Mouse (Mus musculus) c-Kit-positive CD71-positive TER-119-negative erythroid progenitor cells, embryonic 14.5 days (primary cell): ENCODE measurements around the gene Clpsl2.

Experiments used
- DNase-seq: peaks from one replicate; pipeline ENCODE4 v3.0.0-alpha.2; 2013; ENCODE audit warnings: low read depth

Clpsl2 gene

DNA sequence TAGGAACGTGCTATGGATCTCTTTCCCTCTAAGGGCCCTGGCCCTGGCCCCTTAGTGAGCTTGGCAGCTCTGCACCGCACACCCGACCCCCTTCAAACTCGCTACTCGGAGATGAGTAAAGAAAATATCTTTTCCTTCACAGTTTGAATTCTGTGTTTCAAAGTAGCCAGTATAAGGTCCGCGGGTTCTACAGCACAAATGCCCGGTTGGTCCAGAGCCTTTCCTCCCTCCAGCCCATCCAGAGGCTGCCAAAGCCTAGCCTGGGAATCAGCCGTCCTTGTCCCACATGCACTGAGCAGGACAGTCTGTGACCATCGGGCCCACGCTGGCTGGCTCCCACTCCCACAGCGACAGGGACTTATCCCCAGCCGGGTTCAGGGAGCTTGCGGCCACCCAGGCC, at the start of gene Clpsl2:
Clpsl2 (plus strand) TSS at position 301 of the 400 bp plus-strand sequence.
- DNase-seq: no peak

- no peak for DNase-seq
Observed at GRCm38 (mm10) chr17:28500465-28500864, 48.7 kb upstream of the Clpsl2 start.

DNA sequence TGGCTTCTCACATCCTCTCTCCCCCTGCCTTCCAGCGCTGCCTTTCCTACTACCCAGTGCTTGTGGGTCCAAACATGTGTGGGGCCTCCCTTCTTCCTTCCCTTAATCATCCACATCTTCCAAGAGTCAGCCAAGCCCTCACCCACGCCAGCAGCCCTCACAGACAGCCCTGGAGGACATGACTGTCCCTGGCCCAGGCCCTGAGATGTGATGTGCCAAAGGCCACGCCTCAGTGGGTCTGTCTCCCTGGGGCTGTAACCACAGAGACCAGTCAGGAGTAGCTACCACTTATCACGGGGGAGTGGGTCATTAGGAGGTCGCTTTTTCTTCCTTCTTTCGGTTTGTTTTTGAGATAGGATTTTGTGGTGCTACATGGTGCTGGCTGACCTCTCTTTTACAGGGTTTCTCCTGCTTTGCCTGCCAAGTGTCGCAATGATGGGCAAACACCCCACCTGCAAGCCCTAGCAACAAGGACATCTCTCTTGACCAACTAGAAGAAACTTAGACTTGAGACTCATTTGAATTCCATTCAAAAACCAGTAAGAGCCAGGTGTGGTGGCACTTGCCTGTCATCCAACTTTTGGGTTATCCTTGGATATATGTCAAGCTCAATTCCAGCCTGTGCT, 46.9 kb upstream of the Clpsl2 start:
- DNase-seq: no peak

DNA sequence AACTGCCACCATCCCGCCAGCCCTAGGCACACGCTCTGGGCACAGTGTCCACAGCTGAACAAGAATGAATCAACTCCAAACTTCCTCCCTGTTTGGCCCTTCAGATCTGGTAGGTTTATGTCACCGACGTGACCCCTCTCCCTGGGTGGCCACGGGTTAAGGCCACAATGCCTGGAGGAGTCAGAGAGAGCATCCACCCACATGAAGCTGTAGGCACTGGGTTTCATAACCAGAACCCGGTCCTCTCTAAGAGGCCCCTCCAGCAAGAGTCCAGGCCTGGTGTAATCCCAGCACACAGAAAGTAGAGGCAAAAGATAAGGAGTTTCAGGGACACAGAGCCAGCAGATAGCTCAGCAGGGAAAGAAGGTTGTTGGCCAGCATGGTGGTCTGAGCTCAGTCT, 45.0 kb upstream of the Clpsl2 start:
- DNase-seq: no peak

DNA sequence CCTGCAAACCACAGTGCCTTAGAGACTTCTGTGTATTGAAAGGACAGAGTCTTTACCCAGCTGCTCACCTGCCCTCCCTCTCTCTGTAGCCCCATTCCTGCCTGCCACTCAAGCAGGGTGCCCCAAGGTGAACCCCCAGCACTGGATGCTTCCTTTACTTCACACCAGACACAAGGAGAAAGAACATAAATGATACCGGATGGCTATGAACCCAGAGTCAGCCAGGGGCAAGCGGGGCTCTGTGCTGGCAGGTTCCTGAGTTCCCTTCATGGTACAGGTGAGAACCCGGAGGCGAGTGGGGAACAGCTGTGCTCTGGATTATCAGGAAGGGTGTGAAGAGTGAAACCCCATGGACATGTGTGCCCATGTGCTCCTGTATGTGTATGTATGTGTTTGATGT, 43.6 kb upstream of the Clpsl2 start:
- DNase-seq: no peak

GRCm38 (mm10) chr17:28506895-28507294, 42.3 kb upstream of the Clpsl2 start:
- DNase-seq: no peak

DNA sequence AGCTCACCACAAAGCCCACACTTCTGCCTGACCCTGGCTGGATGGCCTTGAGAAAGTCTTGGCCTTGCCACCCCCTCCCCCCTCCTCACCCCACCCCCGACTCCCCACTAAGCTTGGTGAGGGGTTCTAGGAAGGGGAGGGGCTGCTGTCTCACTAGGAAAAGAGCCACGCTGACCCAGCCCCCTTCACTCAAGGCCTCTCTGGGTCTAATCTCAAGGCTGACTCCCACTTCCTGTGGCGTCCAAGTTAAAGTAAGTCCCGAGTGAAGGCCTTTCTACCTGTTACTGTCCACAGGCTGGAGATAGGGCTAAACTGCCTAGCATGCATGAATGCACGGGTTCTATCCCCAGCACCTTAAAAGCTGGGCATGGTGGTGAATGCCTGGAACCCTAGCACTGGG, 41.7 kb upstream of the Clpsl2 start:
- DNase-seq: no peak

DNA sequence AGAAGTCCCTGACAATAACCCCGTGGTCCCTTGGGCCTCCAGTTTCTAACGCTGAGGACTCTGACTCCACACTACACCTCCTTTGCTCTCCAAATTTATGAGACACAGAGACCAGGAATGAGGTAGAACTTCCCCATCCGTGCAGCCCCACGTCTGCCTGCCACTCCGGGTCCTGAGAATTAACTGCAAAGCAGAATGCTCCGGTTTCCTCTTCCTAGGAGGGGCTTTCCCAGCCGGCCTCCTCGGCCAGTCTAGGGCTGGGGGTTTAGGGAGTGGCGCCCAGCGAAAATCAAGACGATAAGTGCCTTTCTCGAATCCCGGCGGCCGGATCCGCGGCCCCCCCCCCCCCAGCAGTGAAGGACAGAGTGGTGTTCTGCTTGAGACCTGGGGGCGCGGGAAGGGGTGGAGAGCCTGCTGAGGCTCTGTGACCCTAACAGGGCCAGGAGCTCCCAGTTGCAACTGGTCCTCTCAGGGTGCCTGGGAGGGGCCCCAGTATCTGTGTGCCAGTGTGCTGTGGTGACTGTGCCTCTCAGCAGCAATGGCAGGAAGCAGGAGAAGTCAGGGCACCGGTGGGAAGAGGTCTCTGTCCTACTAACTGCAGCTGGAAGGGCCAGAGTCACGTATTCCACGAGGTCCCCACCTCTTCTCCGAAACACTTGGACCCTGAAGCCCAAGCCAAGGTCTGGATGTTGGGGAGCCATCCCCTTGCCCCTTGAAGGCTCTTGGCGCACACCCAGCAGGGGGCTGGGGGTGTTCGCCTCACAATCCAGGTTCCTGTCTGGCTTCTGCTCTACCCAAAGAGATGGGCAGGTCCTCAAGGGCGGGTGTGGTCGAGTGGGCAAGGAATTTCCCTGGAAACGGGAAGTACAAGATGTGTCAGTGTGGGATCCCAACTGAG, 38.5 kb upstream of the Clpsl2 start:
- DNase-seq: no peak

GRCm38 (mm10) chr17:28511616-28512541, 37.3 kb upstream of the Clpsl2 start:
- DNase-seq: no peak

- DNase-seq: no peak
Observed at GRCm38 (mm10) chr17:28512696-28513095, 36.5 kb upstream of the Clpsl2 start.

- DNase-seq: no peak
Observed at GRCm38 (mm10) chr17:28513337-28513736, 35.9 kb upstream of the Clpsl2 start.

DNA sequence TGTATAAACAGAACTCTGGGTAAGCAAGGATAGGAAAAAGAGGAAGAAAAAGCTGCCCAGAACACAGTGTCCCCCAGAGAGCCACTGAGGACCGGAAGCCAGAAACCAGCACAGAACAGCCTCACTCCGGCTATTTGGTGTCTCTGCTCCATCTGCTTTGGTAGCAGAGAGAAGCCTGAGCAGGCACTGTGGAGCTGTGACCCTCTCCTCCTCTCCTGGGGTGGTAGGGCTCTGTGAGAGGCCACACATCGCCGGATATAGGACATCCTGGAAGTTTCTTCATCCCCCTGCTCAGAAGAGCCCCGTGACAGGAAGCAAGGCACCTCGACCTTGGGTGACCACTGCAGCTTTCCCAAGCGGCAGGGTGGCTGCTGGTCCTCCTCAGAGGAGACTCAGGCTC, 35.4 kb upstream of the Clpsl2 start:
- no peak for DNase-seq

GRCm38 (mm10) chr17:28514555-28514954, 34.7 kb upstream of the Clpsl2 start:
- DNase-seq: no peak

GRCm38 (mm10) chr17:28515431-28516341, 33.5 kb upstream of the Clpsl2 start:
- DNase-seq: no peak

GRCm38 (mm10) chr17:28516881-28517280, 32.3 kb upstream of the Clpsl2 start:
- no peak for DNase-seq

DNA sequence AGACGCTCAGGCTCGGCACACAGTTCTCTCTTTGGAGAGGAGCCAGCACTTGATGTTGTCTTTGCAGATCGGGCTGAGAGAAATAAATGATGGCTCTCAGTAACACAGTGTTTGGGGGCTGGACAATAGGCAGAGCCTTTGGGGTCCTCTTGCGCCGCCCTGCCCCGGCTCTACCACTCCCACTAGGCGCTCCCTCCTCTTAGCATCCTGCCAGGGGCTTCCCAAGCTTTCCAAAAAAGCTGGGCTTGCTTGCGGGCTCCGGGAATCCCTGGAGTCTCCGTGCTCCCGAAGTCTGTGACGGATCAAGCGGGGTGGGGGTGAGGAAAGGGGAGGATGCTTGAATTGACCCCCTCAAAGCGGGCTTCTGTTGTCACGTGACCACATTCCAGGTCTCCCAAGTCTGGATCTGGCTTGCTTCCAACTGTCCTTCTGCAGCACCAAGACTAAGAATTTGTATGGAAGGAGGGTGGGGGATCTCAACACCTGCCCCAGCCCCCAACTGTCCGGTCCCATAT, 31.7 kb upstream of the Clpsl2 start, which contains the start of gene Fkbp5:
Fkbp5 (minus strand) TSS at position 87 of the 515 bp plus-strand sequence.
- no peak for DNase-seq

GRCm38 (mm10) chr17:28517956-28518614, 31.1 kb upstream of the Clpsl2 start:
- DNase-seq: no peak

GRCm38 (mm10) chr17:28518615-28519071, 30.6 kb upstream of the Clpsl2 start:
- DNase-seq: no peak

DNA sequence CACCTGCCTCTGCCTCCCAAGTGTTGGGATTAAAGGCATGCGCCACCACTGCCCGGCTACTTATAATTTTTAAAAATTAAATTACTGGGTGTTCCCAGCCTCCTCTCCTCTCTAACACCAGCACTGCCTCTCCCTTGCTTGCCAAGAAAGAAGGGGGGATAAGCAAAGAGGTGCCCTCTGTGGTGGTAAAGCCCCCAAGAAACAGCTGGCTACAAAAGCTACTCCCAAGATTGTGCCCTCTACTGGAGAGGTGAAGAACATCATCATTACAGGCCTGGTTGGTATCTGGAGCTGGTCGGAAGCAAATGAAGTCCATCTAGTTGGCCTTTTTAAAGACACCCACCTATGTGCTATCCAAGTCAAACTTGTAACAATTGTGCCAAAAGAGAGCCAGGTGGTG, 29.4 kb upstream of the Clpsl2 start:
- no peak for DNase-seq

GRCm38 (mm10) chr17:28520561-28520960, 28.6 kb upstream of the Clpsl2 start:
- no peak for DNase-seq
